Comparison of ENCODE assay signal across 13 mouse cellular contexts in the genomic region with DNA sequence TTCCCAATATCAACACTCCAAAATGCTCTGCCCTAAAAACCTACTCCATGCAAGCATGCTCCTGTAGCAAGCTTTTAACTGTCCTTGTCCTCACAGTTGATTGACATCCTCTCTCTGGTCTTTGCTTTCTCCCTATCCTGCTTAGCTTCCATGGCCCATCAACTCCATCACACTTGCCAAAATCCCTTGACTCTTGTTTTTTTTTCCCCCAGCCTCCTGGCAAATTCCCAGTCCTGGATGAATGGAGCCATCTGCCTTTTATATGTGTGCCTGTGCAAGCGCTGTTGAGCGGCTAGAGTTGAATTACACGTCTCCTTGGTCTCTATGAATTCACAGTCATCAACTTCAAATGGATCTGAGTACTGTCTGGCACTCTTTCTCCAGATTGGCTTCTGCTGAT. TPM values are rescaled to one million over a fixed set of nuclear protein-coding genes. Genes with fewer than 3 reads are reported as not detected.
A peak's percentile ranks its signal among the peaks of the same experiment; 100 is the strongest.
DNase-seq lines count a peak whose midpoint lies in the region; ATAC-seq and TF ChIP-seq lines count a peak whose summit lies in the region.
"Had no signal": no experiment of that assay in that cellular context is flagged by ENCODE, and none has a peak within 500 bp of the region (broad histone marks: within the 10 kb centered on the region; RNA-seq: fewer than 3 reads in every experiment).

No protein-coding gene starts in this region.

- no peak for TF ChIP-seq CTCF in lung, adult 2 months (IDR thresholded peaks at IDR 0.05; ENCODE audit: insufficient read depth, low read length)

- no peaks in the 10 kb centered on the region for H3K27me3 ChIP-seq in forebrain, embryonic 16.5 days (replicated peaks; ENCODE audit: control insufficient read depth, insufficient read depth, low read length)
- H3K27me3 ChIP-seq in forebrain, embryonic 11.5 days (ENCODE audit: control insufficient read depth, insufficient read depth, low read length): no peaks in the 10 kb centered on the region
- no peaks in the 10 kb centered on the region for H3K27me3 ChIP-seq in hindbrain, embryonic 11.5 days (ENCODE audit: control insufficient read depth, insufficient read depth, low read length)
- H3K27me3 ChIP-seq in embryonic facial prominence, embryonic 10.5 days (replicated peaks; ENCODE audit: low read depth, poor library complexity, severe bottlenecking): no peaks in the 10 kb centered on the region
- H3K27me3 ChIP-seq: embryonic facial prominence, embryonic 15.5 days; intestine, embryonic 15.5 days; liver, embryonic 13.5 days had no signal

- no peak overlapping the region for H3K9ac ChIP-seq in forebrain, embryonic 16.5 days (replicated peaks; ENCODE audit: low read depth, low read length)
- H3K9ac ChIP-seq in forebrain, embryonic 11.5 days (ENCODE audit: low read length): no peak overlapping the region
- H3K9ac ChIP-seq in hindbrain, embryonic 11.5 days (ENCODE audit: low read depth, low read length): no peak overlapping the region
- H3K9ac ChIP-seq: embryonic facial prominence, embryonic 15.5 days; intestine, embryonic 15.5 days; liver, embryonic 13.5 days had no signal

- no peaks in the 10 kb centered on the region; the same call in 1 of the 2 replicates for H3K4me1 ChIP-seq in forebrain, embryonic 16.5 days (replicated peaks; ENCODE audit: control insufficient read depth, insufficient read depth, low read length)
- H3K4me1 ChIP-seq in forebrain, embryonic 11.5 days (replicated peaks; ENCODE audit: control insufficient read depth, insufficient read depth, low read length): no peaks in the 10 kb centered on the region
- H3K4me1 ChIP-seq in lung, adult 2 months (ENCODE audit: control insufficient read depth, insufficient read depth, low read length): no peaks in the 10 kb centered on the region
- no peaks in the 10 kb centered on the region for H3K4me1 ChIP-seq in hindbrain, embryonic 11.5 days (replicated peaks; ENCODE audit: control insufficient read depth, insufficient read depth, low read length)
- no peaks in the 10 kb centered on the region for H3K4me1 ChIP-seq in embryonic facial prominence, embryonic 10.5 days
- H3K4me1 ChIP-seq: embryonic facial prominence, embryonic 15.5 days; intestine, embryonic 15.5 days; liver, embryonic 13.5 days had no signal

- 43% methylated on average over 3 of the region's 3 CpGs for WGBS in forebrain, embryonic 16.5 days
- 91% methylated on average over 3 of the region's 3 CpGs for WGBS in forebrain, embryonic 11.5 days
- WGBS in lung, adult 2 months: 74% methylated on average over 3 of the region's 3 CpGs
- WGBS in hindbrain, embryonic 11.5 days: 90% methylated on average over 3 of the region's 3 CpGs
- WGBS in embryonic facial prominence, embryonic 10.5 days: 89% methylated on average over 3 of the region's 3 CpGs

- peak; percentile 75 for ATAC-seq in forebrain, embryonic 16.5 days
- ATAC-seq in forebrain, embryonic 11.5 days (replicated peaks; ENCODE audit: low FRiP score): no peak
- ATAC-seq in hindbrain, embryonic 11.5 days (ENCODE audit: low FRiP score): no peak
- ATAC-seq: intestine, embryonic 15.5 days had no signal

- TF ChIP-seq POLR2A in lung, adult 2 months (IDR thresholded peaks at IDR 0.05; ENCODE audit: borderline replicate concordance, extremely low read depth, low read depth, low read length): no peak

- DNase-seq in forebrain, embryonic 11.5 days (ENCODE audit: low spot score): no peak
- peak; percentile 5 for DNase-seq in lung, adult 2 months
- no peak for DNase-seq in lung, adult 18-20 months
- DNase-seq in gastrocnemius, postnatal 25 days: peak; percentile 10
- peak; percentile 4 for DNase-seq in lung, postnatal 25 days (ENCODE audit: low spot score)
- DNase-seq in hindbrain, embryonic 11.5 days (ENCODE audit: low spot score): no peak
- no peak for DNase-seq in embryonic facial prominence, embryonic 10.5 days (ENCODE audit: low spot score)
- DNase-seq: B cell, adult 2 months; liver, embryonic 13.5 days; midbrain, embryonic 14.5 days had no signal

- no peak overlapping the region for H3K4me2 ChIP-seq in forebrain, embryonic 16.5 days (ENCODE audit: low read length)
- H3K4me2 ChIP-seq in forebrain, embryonic 11.5 days (ENCODE audit: low read depth, low read length, severe bottlenecking): no peak overlapping the region
- no peak overlapping the region for H3K4me2 ChIP-seq in hindbrain, embryonic 11.5 days (replicated peaks; ENCODE audit: low read depth, low read length)
- H3K4me2 ChIP-seq: embryonic facial prominence, embryonic 15.5 days; intestine, embryonic 15.5 days; liver, embryonic 13.5 days had no signal

- H3K4me3 ChIP-seq in forebrain, embryonic 16.5 days (replicated peaks; ENCODE audit: low read length): no peak overlapping the region
- no peak overlapping the region for H3K4me3 ChIP-seq in forebrain, embryonic 11.5 days (ENCODE audit: low read depth, low read length)
- no peak overlapping the region for H3K4me3 ChIP-seq in lung, adult 2 months (replicated peaks; ENCODE audit: extremely low read depth, low read depth, low read length)
- no peak overlapping the region for H3K4me3 ChIP-seq in hindbrain, embryonic 11.5 days (ENCODE audit: low read depth, low read length)
- H3K4me3 ChIP-seq in embryonic facial prominence, embryonic 10.5 days: no peak overlapping the region
- H3K4me3 ChIP-seq: embryonic facial prominence, embryonic 15.5 days; intestine, embryonic 15.5 days; liver, embryonic 13.5 days had no signal

- H3K9me3 ChIP-seq in forebrain, embryonic 16.5 days (ENCODE audit: control insufficient read depth, low read length): no peaks in the 10 kb centered on the region
- no peaks in the 10 kb centered on the region for H3K9me3 ChIP-seq in forebrain, embryonic 11.5 days (ENCODE audit: control insufficient read depth, low read length)
- no peaks in the 10 kb centered on the region for H3K9me3 ChIP-seq in hindbrain, embryonic 11.5 days (ENCODE audit: control insufficient read depth, low read length)
- no peaks in the 10 kb centered on the region for H3K9me3 ChIP-seq in embryonic facial prominence, embryonic 10.5 days
- H3K9me3 ChIP-seq: embryonic facial prominence, embryonic 15.5 days; intestine, embryonic 15.5 days; liver, embryonic 13.5 days had no signal

- H3K36me3 ChIP-seq in forebrain, embryonic 16.5 days (ENCODE audit: control insufficient read depth, insufficient read depth): no peaks in the 10 kb centered on the region
- no peaks in the 10 kb centered on the region for H3K36me3 ChIP-seq in forebrain, embryonic 11.5 days (ENCODE audit: control insufficient read depth, insufficient read depth, low read length)
- no peaks in the 10 kb centered on the region for H3K36me3 ChIP-seq in hindbrain, embryonic 11.5 days (ENCODE audit: control insufficient read depth, insufficient read depth, low read length)
- H3K36me3 ChIP-seq in embryonic facial prominence, embryonic 10.5 days (replicated peaks): no peaks in the 10 kb centered on the region
- H3K36me3 ChIP-seq: embryonic facial prominence, embryonic 15.5 days; intestine, embryonic 15.5 days; liver, embryonic 13.5 days had no signal

- H3K27ac ChIP-seq in forebrain, embryonic 16.5 days (ENCODE audit: low read length): no peak overlapping the region
- H3K27ac ChIP-seq in forebrain, embryonic 11.5 days (ENCODE audit: low read depth, low read length): no peak overlapping the region
- H3K27ac ChIP-seq in hindbrain, embryonic 11.5 days (ENCODE audit: low read depth, low read length): no peak overlapping the region
- no peak overlapping the region for H3K27ac ChIP-seq in embryonic facial prominence, embryonic 10.5 days (replicated peaks)
- H3K27ac ChIP-seq: embryonic facial prominence, embryonic 15.5 days; intestine, embryonic 15.5 days; liver, embryonic 13.5 days had no signal

RNA-seq across cellular contexts. Expression of a gene that starts 16.5 kb away (rescaled TPM):
- 35.8 and 37.3 TPM in 2 replicates for polyA plus RNA-seq in forebrain, embryonic 16.5 days (2015; fragmentation: Nextera tagmentation; extraction: Ambion mirVana)
- polyA plus RNA-seq in forebrain, embryonic 11.5 days (2014; fragmentation: Nextera tagmentation; extraction: Ambion mirVana): 31.2 and 36.8 TPM in 2 replicates
- polyA plus RNA-seq in lung, adult 2 months (2012; rRNA removed): 13.4 and 17.9 TPM in 2 replicates
- total RNA-seq in gastrocnemius, postnatal 25 days (2021): 10 to 100 TPM; 21.4 to 23.2 TPM
- polyA plus RNA-seq in hindbrain, embryonic 11.5 days (2014; fragmentation: Nextera tagmentation; extraction: Ambion mirVana): 45.0 and 48.6 TPM in 2 replicates
- polyA plus RNA-seq in embryonic facial prominence, embryonic 10.5 days (2016; fragmentation: Nextera tagmentation; extraction: Ambion mirVana): 77.2 and 78.4 TPM in 2 replicates

Comparison
In these comparisons a context has a peak if more than half of its experiments do, and no peak if none do; other contexts are left out.
1. DNase-seq: peak in lung, adult 2 months (single experiment), gastrocnemius, postnatal 25 days (single experiment) and lung, postnatal 25 days (single experiment); none in forebrain, embryonic 11.5 days (single experiment), lung, adult 18-20 months (0 of 2), hindbrain, embryonic 11.5 days (single experiment) and embryonic facial prominence, embryonic 10.5 days (single experiment).